Mouse (Mus musculus) lung, embryonic 15.5 days (tissue): ENCODE measurements around the gene Tceanc2. TPM values are rescaled to one million over a fixed set of nuclear protein-coding genes. Genes with fewer than 3 reads are reported as not detected.

ENCODE experiments used
- ATAC-seq: fragments of 200-750 bp; cut with Nextera tagmentation; 2 replicates; pipeline ENCODE4 v1.8.0; 2017; ENCODE audit warnings: moderate number of reproducible peaks, borderline replicate concordance; ENCODE audit not compliant: low FRiP score, low TSS enrichment; ENCODE audit errors: extremely low read depth
- H3K27ac ChIP-seq: fragments of 300-500 bp; sonication (generic); 2 replicates; pipeline ENCODE4 v1.5.1; 2015; ENCODE audit warnings: moderate library complexity, mild to moderate bottlenecking, inconsistent platforms
- H3K27me3 ChIP-seq: fragments of 300-500 bp; sonication (generic); 2 replicates; pipeline ENCODE4 v1.6.1; 2015; ENCODE audit warnings: inconsistent platforms
- H3K36me3 ChIP-seq: fragments of 300-500 bp; sonication (generic); 2 replicates; pipeline ENCODE4 v1.6.1; 2015; ENCODE audit warnings: inconsistent platforms
- H3K4me1 ChIP-seq: fragments of 300-500 bp; sonication (generic); 2 replicates; pipeline ENCODE4 v1.6.1; 2015; ENCODE audit warnings: inconsistent platforms
- H3K4me2 ChIP-seq: fragments of 300-500 bp; sonication (generic); 2 replicates; pipeline ENCODE4 v1.6.1; 2015; ENCODE audit warnings: inconsistent platforms, mild to moderate bottlenecking, moderate library complexity
- H3K4me3 ChIP-seq: fragments of 300-500 bp; sonication (generic); 2 replicates; pipeline ENCODE4 v1.5.1; 2015; ENCODE audit warnings: mild to moderate bottlenecking, inconsistent platforms
- H3K9ac ChIP-seq: fragments of 300-500 bp; sonication (generic); 2 replicates; pipeline ENCODE4 v1.6.1; 2015; ENCODE audit warnings: inconsistent platforms
- H3K9me3 ChIP-seq: fragments of 300-500 bp; sonication (generic); 2 replicates; pipeline ENCODE4 v1.6.1; 2016; ENCODE audit warnings: inconsistent platforms
- WGBS: fragments of 180-500 bp; shearing (Covaris S2); methylation state at CpG from one replicate; pipeline ENCODE4 v1.1.7; 2015; 5-methylcytosine and 5-hydroxymethylcytosine counted together
- polyA plus RNA-seq: library from polyadenylated mRNA; unstranded; fragments of >200 nt; fragmentation: Nextera tagmentation; extraction: Ambion mirVana; gene quantifications from 2 replicates; pipeline ENCODE4 v1.2.1, GENCODE M21; 2015

The Tceanc2 gene
- polyA plus RNA-seq, 1 experiment from 2014 or later = 24.0 TPM

DNA sequence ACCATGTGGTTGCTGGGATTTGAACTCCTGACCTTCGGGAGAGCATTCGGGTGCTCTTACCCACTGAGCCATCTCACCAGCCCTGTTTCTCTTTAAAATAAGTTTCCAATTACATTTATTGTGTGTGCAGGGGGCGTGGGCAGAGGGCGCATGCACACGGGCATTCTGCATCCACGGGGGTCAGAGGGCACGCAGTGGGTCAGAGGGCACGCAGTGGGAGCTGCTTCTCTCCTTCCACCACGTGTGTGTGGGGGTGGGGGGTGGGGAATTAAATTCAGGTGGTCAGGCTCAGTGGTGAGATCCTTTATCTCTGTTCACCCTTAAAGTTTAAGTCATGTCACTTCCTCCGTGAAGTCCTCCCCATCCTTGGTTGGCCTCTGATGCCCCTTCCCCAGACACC is 80.5 kb downstream of the Tceanc2 start:
- Histone ChIP-seq H3K4me2 (no peak overlapping the region), H3K9ac (no peak overlapping the region), H3K9me3 (no peaks in the 10 kb centered on the region), H3K27ac (no peak overlapping the region), H3K27me3 (no peaks in the 10 kb centered on the region), H3K4me3 (no peak overlapping the region), H3K4me1 (no peaks in the 10 kb centered on the region), H3K36me3 (no peaks in the 10 kb centered on the region)
- no peak for ATAC-seq
- 75% methylated on average over 10 of the region's 10 CpGs for WGBS

DNA sequence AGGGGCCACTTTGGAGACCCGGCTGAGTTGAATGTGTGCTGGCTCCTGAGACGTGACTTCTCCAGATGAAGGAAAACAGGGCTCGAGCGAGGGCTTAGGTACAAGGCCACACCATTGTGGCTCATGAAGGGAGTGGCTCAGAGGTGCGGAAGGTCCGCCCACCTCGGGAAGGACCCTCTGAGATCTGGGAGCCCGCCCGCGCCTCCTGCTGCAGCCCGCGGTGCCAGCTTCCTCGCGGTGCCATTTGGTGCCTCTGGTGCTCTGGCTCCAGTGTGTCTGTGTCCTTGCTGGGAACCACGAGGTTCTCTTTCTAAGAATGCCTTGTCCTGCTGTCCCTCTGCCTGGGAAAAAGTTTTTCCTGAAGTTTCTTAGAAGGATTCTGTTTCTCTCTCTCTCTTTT is 81.0 kb downstream of the Tceanc2 start:
- Histone ChIP-seq H3K9ac (no peak overlapping the region), H3K27me3 (no peaks in the 10 kb centered on the region), H3K9me3 (no peaks in the 10 kb centered on the region), H3K27ac (no peak overlapping the region), H3K4me1 (no peaks in the 10 kb centered on the region), H3K4me3 (no peak overlapping the region), H3K36me3 (no peaks in the 10 kb centered on the region), H3K4me2 (no peak overlapping the region)
- 46% methylated on average over 15 of the region's 15 CpGs for WGBS
- no peak for ATAC-seq

DNA sequence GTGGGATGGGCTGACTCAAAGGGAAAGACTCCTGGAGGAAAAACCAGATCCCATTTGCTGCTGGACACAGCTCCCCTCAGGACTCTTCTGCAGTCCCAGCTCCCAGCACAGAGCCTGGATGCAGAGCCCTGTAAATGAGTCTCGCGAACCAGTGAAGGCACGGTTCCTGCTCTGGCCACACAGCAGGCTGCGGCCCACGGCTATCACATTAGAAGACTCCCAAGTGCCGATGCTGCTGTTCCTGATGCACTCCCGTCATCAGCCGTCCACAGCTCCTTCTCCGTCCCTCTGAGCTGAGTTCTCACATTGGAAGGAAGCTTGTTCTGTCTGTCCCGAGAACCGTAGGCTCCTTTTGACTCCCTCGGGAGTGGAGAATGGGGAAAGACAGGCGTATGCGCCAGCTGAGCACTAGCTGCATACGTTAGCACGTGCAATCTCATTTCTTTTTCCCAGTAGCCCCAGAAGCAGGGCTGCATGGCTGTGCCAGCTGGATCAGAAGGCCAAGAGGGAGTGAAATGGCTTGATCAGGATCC is 82.0 kb downstream of the Tceanc2 start, which contains the start of gene Cdcp2:
Gene Cdcp2, plus strand, starts transcription at position 51 of the 533 bp plus-strand sequence.
- H3K27me3 ChIP-seq = no peaks in the 10 kb centered on the region
- no peak within 1 kb of the TSS for H3K4me2 ChIP-seq
- H3K4me3 ChIP-seq = no peak within 1 kb of the TSS
- no peak within 1 kb of the TSS for H3K9ac ChIP-seq
- no peaks in the 10 kb centered on the region for H3K4me1 ChIP-seq
- no peaks in the 10 kb centered on the region for H3K9me3 ChIP-seq
- H3K27ac ChIP-seq = no peak within 1 kb of the TSS
- WGBS = 67% methylated on average over 16 of the region's 16 CpGs
- ATAC-seq = no peak
- H3K36me3 ChIP-seq = no peaks in the 10 kb centered on the region

DNA sequence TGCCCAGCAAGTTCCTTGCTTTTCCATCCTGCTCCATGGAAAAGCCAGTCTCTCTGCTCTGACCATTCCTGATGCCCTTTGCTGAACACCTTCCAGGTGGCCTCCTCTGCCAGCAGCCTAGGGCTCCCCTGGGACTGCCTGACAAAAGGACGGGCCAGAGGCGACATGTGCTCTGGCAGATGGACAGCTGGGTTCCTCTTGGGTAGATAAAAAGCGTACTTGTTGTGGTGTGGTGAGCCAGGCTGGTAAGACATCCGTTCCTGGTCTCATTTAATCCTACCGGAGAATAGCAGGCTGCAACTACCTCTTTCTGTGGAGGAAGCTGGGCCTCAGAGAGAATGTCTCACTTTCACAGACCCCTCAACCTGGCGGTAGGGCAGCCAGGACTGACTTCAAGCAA is 82.9 kb downstream of the Tceanc2 start:
- H3K9me3 ChIP-seq = no peaks in the 10 kb centered on the region
- no peak for ATAC-seq
- WGBS = 54% methylated on average over 6 of the region's 6 CpGs
- no peaks in the 10 kb centered on the region for H3K36me3 ChIP-seq
- no peaks in the 10 kb centered on the region for H3K27me3 ChIP-seq
- H3K9ac ChIP-seq = no peak overlapping the region
- H3K27ac ChIP-seq = no peak overlapping the region
- no peak overlapping the region for H3K4me2 ChIP-seq
- no peak overlapping the region for H3K4me3 ChIP-seq
- no peaks in the 10 kb centered on the region for H3K4me1 ChIP-seq

DNA sequence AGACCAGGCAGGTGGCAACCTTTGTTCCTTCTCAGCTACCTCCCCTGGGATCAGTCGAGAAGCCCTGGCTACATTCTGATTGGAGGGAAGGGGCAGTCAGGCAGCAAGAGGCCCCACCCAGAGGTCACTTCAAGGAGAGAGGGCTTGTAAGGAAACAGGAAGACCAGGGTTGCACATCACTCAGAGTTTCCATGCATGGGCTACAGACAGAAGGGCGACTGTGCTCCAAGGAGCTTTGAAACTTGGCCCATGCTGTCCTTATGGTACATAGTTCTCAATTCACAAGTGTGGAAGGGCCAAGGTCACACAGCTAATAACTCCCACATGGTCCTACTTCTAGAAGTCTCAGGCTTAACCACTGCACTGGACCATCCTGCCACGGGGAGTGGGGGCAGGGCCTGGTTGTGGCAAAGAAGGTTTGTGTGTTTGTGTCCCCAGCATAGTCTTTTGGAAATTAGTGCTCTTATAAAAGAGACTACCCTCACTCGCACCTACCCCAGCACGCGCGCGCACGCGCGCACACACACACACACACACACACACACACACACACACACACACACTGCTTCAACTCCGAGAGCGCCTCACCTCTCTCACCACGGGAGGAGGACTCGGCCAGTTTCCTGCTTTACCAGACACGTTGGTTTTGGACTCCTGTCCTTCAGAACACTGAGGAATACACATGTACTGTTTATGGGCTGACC is 84.3 kb downstream of the Tceanc2 start:
- Histone ChIP-seq H3K4me1 (no peaks in the 10 kb centered on the region), H3K36me3 (no peaks in the 10 kb centered on the region), H3K4me2 (no peak overlapping the region), H3K4me3 (no peak overlapping the region), H3K9ac (no peak overlapping the region), H3K27ac (no peak overlapping the region), H3K9me3 (no peaks in the 10 kb centered on the region), H3K27me3 (no peaks in the 10 kb centered on the region)
- ATAC-seq = no peak
- 70% methylated on average over 16 of the region's 16 CpGs for WGBS

DNA sequence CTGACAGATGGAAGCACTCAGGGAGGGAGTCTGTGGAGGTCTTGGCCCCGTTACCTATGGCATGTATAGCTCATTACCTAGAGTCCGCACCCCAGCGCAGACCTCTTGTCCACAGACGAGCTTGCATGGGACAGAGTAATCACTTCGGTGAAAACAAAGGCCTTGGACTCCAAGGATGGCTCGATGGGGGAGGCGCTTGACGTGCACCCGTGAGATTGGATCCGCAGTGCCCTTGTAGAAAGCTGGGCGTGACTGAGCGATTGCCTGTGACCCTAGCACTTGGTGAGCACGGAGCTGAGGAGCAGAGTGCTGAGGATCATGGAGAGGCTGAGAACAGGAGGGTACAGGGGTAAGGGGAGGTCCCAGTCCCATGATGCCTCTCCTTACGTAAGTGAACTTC is 87.2 kb downstream of the Tceanc2 start:
- no peak for ATAC-seq
- H3K4me3 ChIP-seq = no peak overlapping the region
- no peak overlapping the region for H3K27ac ChIP-seq
- H3K4me1 ChIP-seq = no peaks in the 10 kb centered on the region
- H3K36me3 ChIP-seq = no peaks in the 10 kb centered on the region
- H3K9ac ChIP-seq = no peak overlapping the region
- H3K4me2 ChIP-seq = no peak overlapping the region
- H3K27me3 ChIP-seq = no peaks in the 10 kb centered on the region
- H3K9me3 ChIP-seq = no peaks in the 10 kb centered on the region
- 72% methylated on average over 14 of the region's 14 CpGs for WGBS

DNA sequence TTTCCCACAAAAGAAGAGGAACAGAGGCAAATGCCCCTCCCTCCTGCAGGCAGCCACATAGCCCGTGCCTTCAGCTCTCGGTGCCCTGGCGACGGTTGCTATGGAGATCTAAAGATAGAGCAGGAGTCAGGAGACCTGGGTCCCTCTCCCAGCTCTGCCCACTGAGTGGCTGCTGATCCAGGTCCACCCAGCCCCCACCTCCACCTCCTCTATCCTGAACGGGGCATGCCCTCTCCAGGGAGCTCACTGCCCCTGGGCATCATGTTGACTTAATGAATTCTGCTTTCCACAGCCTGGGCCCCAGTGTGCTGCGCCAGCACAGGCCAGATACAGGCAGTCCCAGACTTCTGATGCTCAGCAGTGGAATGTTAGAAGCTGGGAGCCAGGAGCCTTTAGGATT is 94.1 kb downstream of the Tceanc2 start:
- Histone ChIP-seq H3K9ac (no peak overlapping the region), H3K36me3 (no peaks in the 10 kb centered on the region), H3K4me3 (no peak overlapping the region), H3K4me2 (no peak overlapping the region), H3K9me3 (no peaks in the 10 kb centered on the region), H3K27me3 (no peaks in the 10 kb centered on the region), H3K4me1 (peaks cover 4% of the 10 kb centered on the region; the same call in 1 of the 2 replicates), H3K27ac (no peak overlapping the region)
- 14% methylated on average over 6 of the region's 6 CpGs for WGBS
- peak; percentile 54; the same call in 1 of the 2 replicates for ATAC-seq

DNA sequence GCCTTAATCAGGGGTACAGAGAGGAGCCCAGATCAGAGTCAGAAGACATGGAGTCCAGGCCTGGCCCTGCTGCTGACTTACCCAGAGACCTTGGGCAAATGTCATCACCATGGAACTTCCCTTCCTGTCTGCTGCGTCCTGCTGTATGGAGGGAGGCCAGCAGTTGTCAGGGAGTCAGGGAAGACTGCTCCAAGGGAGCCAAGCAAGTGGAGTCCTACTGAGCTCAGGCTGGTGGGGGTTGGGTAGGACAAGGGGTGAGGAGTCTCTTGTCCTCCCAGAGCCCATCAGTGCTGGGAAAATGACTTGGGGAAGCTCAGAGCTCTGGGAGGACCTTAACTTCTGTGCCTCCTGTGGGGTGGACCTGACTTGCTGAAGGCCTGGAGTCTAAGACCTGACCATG is 94.6 kb downstream of the Tceanc2 start:
- Histone ChIP-seq H3K9ac (no peak overlapping the region), H3K36me3 (no peaks in the 10 kb centered on the region), H3K4me1 (peaks cover 4% of the 10 kb centered on the region; the same call in 1 of the 2 replicates), H3K9me3 (no peaks in the 10 kb centered on the region), H3K4me2 (no peak overlapping the region), H3K4me3 (no peak overlapping the region), H3K27ac (no peak overlapping the region), H3K27me3 (no peaks in the 10 kb centered on the region)
- 15% methylated on average over 1 of the region's 1 CpGs for WGBS
- no peak for ATAC-seq

Other genes starting within 250 kb of the Tceanc2 start
- 90.5 and 94.8 TPM in 2 replicates for gene Mrpl37, start 112.2 kb downstream of the Tceanc2 start, polyA plus RNA-seq
- 5.9 and 6.1 TPM in 2 replicates for gene Cyb5rl, start 112.1 kb downstream of the Tceanc2 start, polyA plus RNA-seq
- not detected in 2 replicates for gene Cdcp2, start 82.2 kb downstream of the Tceanc2 start, polyA plus RNA-seq
- gene Tmem59, start 717 bp downstream of the Tceanc2 start, polyA plus RNA-seq = 421 and 454 TPM in 2 replicates
- gene Ldlrad1, start 30.1 kb upstream of the Tceanc2 start, polyA plus RNA-seq = 0.15 TPM in 1 of 2 replicates, not detected in the other
- 71.7 and 72.6 TPM in 2 replicates for gene Lrrc42, start 74.4 kb upstream of the Tceanc2 start, polyA plus RNA-seq
- gene Hspb11, start 74.5 kb upstream of the Tceanc2 start, polyA plus RNA-seq = 35.2 and 38.7 TPM in 2 replicates
- gene Dio1, start 128.1 kb upstream of the Tceanc2 start, polyA plus RNA-seq = 0.18 and 0.25 TPM in 2 replicates
- gene Yipf1, start 135.2 kb upstream of the Tceanc2 start, polyA plus RNA-seq = 51.6 and 55.3 TPM in 2 replicates
- gene Ndc1, start 188.7 kb upstream of the Tceanc2 start, polyA plus RNA-seq = 37.6 TPM in 2 replicates